Mouse (Mus musculus): Measurements from ENCODE around the gene Plk4.
"Not testable (repeated sequence)": the region's sequence is repeated elsewhere in the genome, so short reads cannot be mapped to it uniquely, and the experiment has no call there.

Plk4 gene

GRCm38 (mm10) chr3:40799530-40800372, at the start of gene Plk4:
Gene Plk4, plus strand, starts transcription at chr3:40800019.
- peak; percentile 96 for DNase-seq

DNA sequence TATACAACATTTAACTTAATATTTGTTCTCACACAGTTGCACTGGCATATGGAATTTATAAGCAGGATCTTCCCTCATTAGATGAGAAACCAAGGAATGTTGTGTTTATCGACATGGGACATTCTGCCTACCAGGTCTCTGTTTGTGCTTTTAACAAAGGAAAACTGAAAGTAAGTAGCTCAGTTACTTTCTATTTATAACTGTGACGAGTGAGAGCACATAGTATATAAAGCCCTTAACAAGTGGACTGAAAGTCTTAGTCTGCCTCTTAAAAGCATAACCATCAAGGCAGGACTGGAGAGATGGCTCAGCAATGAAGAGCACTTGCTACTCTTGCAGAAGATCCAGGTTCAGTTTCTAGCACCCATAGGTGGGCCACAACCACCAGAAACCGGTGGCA, 39.1 kb upstream of the Plk4 start:
- DNase-seq, result no peak

- no peak for DNase-seq
Observed at GRCm38 (mm10) chr3:40761312-40761711, 38.5 kb upstream of the Plk4 start.

GRCm38 (mm10) chr3:40793783-40794182, 6.0 kb upstream of the Plk4 start:
- no peak for DNase-seq

GRCm38 (mm10) chr3:40798054-40798453, 1.8 kb upstream of the Plk4 start:
- no peak for DNase-seq

DNA sequence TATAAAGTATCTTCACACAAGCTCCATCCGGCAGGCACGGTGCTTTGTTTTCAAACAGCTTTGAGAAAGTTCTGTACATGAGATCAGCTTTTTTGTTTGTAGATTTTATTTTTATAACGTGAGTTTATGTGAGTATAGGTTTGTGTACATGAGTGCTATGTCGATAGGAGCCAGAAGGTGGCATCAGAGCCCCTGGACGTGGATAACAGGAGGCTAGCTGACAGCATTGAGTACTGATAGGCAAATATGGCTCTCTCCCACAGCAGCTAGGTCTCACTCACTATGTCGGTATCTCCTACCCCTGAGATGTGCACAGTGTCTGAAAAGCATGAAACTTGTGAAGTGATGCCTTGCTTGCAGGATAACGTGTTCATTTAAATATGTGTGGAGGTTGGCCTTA, 1.3 kb upstream of the Plk4 start:
- peak; percentile 30 for DNase-seq

DNA sequence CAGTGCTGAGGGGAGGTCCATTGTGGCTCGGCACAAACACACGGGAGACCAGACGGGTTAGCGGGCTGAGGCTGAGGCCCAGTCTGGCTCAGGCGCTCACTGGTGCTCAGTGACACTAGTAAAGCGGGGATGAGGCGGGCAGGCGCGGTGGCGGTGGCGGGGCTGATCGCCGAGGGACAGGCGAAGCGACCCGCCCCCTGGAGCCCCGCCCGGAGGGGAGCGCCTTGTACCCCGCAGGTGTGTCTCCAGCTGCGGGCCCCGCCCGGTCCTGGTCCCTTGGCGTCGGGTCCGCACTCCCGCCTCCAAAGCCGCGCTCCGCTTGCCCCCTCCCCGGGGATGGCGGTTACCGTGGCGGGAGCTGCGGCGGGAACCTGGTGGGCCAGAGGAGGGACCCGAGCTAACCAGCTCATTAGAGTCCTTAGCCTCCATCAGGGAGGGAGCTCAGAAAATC, 579 bp downstream of the Plk4 start:
- DNase-seq, result peak; percentile 51

GRCm38 (mm10) chr3:40806871-40807270, 7.1 kb downstream of the Plk4 start:
- no peak for DNase-seq

DNA sequence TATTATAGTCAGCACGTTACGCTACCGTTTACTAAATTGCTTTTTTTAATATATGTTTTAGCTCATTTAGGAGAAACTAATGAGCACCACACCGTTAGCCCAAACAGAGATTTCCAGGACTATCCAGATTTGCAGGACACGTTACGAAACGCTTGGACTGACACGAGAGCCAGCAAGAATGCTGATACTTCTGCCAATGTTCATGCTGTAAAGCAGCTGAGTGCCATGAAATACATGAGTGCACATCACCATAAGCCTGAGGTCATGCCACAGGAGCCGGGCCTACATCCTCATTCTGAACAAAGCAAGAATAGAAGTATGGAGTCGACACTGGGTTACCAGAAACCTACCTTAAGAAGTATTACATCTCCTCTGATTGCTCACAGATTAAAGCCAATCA, 8.9 kb downstream of the Plk4 start:
- DNase-seq, result no peak

GRCm38 (mm10) chr3:40809894-40810293, 10.1 kb downstream of the Plk4 start:
- no peak for DNase-seq

- DNase-seq, result no peak
Observed at GRCm38 (mm10) chr3:40813275-40813674, 13.5 kb downstream of the Plk4 start.

DNA sequence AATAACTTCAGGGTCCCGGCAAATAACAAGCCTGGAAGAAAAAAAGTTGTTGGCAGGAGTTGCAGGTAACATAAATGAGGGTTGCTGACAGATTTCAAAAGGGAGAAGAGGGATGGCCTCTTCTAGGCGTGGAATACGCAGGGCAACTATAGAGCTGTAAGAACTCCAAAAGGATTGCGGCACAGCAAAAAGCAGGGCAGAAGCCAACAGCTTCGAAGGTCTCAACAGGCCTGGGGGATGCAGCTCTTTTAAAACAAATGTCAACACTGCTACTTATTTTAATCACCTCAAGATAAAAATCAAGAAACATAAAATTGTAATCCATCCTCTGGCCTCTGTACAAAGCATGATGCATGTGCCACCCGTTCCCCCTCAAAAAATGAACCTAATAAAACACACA, 45.7 kb downstream of the Plk4 start:
- DNase-seq, result peak; percentile 3

DNA sequence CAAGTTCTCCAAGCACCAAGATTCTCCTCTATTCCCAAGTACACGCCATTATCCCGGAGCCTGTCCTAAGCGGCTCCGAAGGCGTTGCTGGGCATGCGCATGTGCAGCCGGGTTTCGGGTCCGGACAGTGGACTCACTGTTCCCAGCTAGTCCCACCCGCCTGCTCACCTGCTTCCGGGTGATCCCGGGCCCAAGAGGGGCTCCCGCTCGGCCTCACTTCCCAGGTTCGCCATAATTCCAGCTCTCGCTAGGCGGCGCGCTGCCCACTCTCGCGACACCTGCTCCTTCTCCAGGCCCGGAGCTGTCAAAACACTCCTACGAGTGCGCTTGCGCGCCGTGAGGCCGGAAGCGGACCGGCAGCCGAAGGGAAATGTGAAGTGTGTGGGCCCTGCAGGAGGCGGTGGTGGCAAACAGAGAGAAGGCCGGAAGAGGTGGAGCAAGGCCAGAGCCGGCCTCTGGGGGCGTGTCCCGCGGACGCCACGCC, 46.7 kb downstream of the Plk4 start, which contains the start of gene Mfsd8:
Mfsd8 (minus strand) TSS at position 414 of the 484 bp plus-strand sequence.
- DNase-seq, result peak; percentile 97

DNA sequence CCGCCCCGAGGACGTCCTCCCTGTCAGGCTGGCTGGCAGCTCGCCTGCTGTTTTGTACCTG, 47.0 kb downstream of the Plk4 start, which contains the start of gene Abhd18:
Abhd18 (plus strand) TSS at position 14 of the 61 bp plus-strand sequence.
- not testable (repeated sequence) for DNase-seq

GRCm38 (mm10) chr3:40847018-40847417, 47.2 kb downstream of the Plk4 start:
- DNase-seq, result peak; percentile 47

- not testable (repeated sequence) for DNase-seq
Observed at GRCm38 (mm10) chr3:40847936-40848335, 48.1 kb downstream of the Plk4 start.

DNA sequence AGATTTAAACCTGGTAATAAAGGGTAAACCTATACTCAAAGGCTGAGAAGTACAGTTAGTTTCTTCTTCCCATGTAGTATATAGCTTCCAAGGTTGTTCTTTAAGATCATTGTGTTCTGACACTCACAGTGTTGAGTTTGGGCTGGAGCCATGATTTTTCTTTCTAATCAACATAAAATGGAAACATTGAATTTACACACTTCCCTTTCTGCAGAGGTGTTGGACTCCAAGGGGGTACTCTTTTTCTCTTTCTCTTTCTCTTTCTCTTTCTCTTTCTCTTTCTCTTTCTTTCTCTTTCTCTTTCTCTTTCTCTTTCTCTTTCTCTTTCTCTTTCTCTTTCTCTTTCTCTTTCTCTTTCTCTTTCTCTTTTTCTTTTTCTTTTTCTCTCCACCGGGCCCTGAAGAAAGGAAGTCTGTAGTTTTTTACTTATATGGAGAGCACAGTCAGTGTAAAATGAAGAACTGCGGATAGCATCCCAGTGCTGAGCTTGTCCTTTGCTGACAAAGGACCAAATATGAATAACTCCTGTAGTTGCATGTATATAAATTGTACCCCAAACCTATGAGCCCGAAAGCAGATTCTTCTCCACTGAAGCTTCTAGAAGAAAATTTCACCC, 53.4 kb downstream of the Plk4 start:
- not testable (repeated sequence) for DNase-seq

Data from right cerebral cortex, adult 18-20 months (tissue).